Mouse (Mus musculus) liver, adult 2 months (tissue): ENCODE measurements around the gene Ivns1abp.

Source experiments
- CTCF ChIP-seq: fragments of 200-500 bp; IDR thresholded peaks from 2 replicates; pipeline ENCODE4 v1.5.1; 2011; ENCODE audit warnings: low read depth, low read length, control low read depth
- POLR2A ChIP-seq: fragments of 200-500 bp; IDR thresholded peaks from 2 replicates; pipeline ENCODE4 v1.6.1; 2011; ENCODE audit warnings: low read length, control low read depth; ENCODE audit not compliant: insufficient read depth; ENCODE audit errors: extremely low read depth

- TF ChIP-seq POLR2A, result no peak
- TF ChIP-seq CTCF, result no peak
Observed at GRCm38 (mm10) chr1:151325328-151325727, 18.9 kb upstream of the Ivns1abp start.
